Mouse (Mus musculus) gastrocnemius, postnatal 10 days (tissue): Measurements from ENCODE around the gene H2-M1. TPM values are rescaled to one million over a fixed set of nuclear protein-coding genes. Genes with fewer than 3 reads are reported as not detected.

Source experiments
- DNase-seq: peaks from one replicate; pipeline ENCODE4 v3.0.0; 2021; ENCODE audit warnings: mixed read lengths
- long read RNA-seq, 2 experiments: library from polyadenylated mRNA; stranded (forward); transcript quantifications; one replicate each; pipeline ENCODE4 v2.0.0; 2021
- total RNA-seq, 2 experiments: library from RNA; stranded (reverse); gene quantifications; 2 replicates each; pipeline ENCODE4 v1.2.3; 2021

The H2-M1 gene
- total RNA-seq: not detected
- long read RNA-seq, experiment 1: 0 reads
- long read RNA-seq, experiment 2: 0 reads

- DNase-seq: no peak
Observed at GRCm38 (mm10) chr17:36672119-36672518, at the start of gene H2-M1. Gene H2-M1, minus strand, starts transcription at chr17:36672219.

GRCm38 (mm10) chr17:36697693-36698092, 25.7 kb upstream of the H2-M1 start:
- no peak for DNase-seq

GRCm38 (mm10) chr17:36642566-36642965, 29.5 kb downstream of the H2-M1 start, which contains the start of gene H2-M9:
Gene H2-M9, minus strand, starts transcription at chr17:36642666.
- DNase-seq: no peak

Other genes with a start within 250 kb of the H2-M1 start
- not detected for gene H2-M10.4, start 209.9 kb downstream of the H2-M1 start, total RNA-seq
- not detected for gene H2-M11, start 125.1 kb downstream of the H2-M1 start, total RNA-seq
- gene H2-M9, start 29.6 kb downstream of the H2-M1 start, total RNA-seq: not detected
- not detected for gene H2-M10.5, start 100.7 kb upstream of the H2-M1 start, total RNA-seq
- not detected for gene H2-M10.6, start 140.0 kb upstream of the H2-M1 start, total RNA-seq
- gene Trim26, start 164.9 kb upstream of the H2-M1 start, total RNA-seq: 10 to 100 TPM; 15.0 to 19.2 TPM
- not detected for gene Trim15, start 195.0 kb upstream of the H2-M1 start, total RNA-seq
- gene Trim10, start 197.4 kb upstream of the H2-M1 start, total RNA-seq: 1 to 10 TPM in 1 of 2 experiments, not detected in 1; 1.7 TPM
- not detected for gene Trim40, start 217.9 kb upstream of the H2-M1 start, total RNA-seq
- not detected for gene Trim31, start 225.9 kb upstream of the H2-M1 start, total RNA-seq